Mouse (Mus musculus) stomach, postnatal 0 days (tissue): ENCODE results near the gene Arhgap24.

Experiments
- CTCF ChIP-seq: IDR thresholded peaks from 2 replicates; pipeline ENCODE4 v1.5.1; 2016; ENCODE audit warnings: antibody characterized with exemption, low read depth, mild to moderate bottlenecking, moderate library complexity
- EP300 ChIP-seq: optimal IDR thresholded peaks from 2 replicates; pipeline ENCODE3; 2016; ENCODE audit warnings: antibody characterized with exemption

GRCm38 (mm10) chr5:102453324-102453723 lies 27.9 kb upstream of the Arhgap24 start:
- TF ChIP-seq CTCF, result no peak
- no peak for TF ChIP-seq EP300
